Mouse (Mus musculus): ENCODE data around the gene Rer1. TPM values are rescaled to one million over a fixed set of nuclear protein-coding genes. Genes with fewer than 3 reads are reported as not detected.

The Rer1 gene
- polyA plus RNA-seq, 1 experiment from 2014 or later = 136 TPM

Other genes starting within 250 kb of the Rer1 start
- 0.11 and 0.62 TPM in 2 replicates for gene Ttc34, start 248.9 kb downstream of the Rer1 start, polyA plus RNA-seq (2016; fragmentation: Nextera tagmentation; extraction: Ambion mirVana)
- gene Mmel1, start 216.8 kb downstream of the Rer1 start, polyA plus RNA-seq (2016; fragmentation: Nextera tagmentation; extraction: Ambion mirVana) = 0.20 and 0.44 TPM in 2 replicates
- gene Fam213b, start 187.2 kb downstream of the Rer1 start, polyA plus RNA-seq (2016; fragmentation: Nextera tagmentation; extraction: Ambion mirVana) = 35.8 and 38.5 TPM in 2 replicates
- 1.8 and 2.9 TPM in 2 replicates for gene Tnfrsf14, start 157.8 kb downstream of the Rer1 start, polyA plus RNA-seq (2016; fragmentation: Nextera tagmentation; extraction: Ambion mirVana)
- 0.70 TPM in 1 of 2 replicates, not detected in the other for gene Hes5, start 125.5 kb downstream of the Rer1 start, polyA plus RNA-seq (2016; fragmentation: Nextera tagmentation; extraction: Ambion mirVana)
- 45.7 and 46.2 TPM in 2 replicates for gene Pank4, start 122.3 kb downstream of the Rer1 start, polyA plus RNA-seq (2016; fragmentation: Nextera tagmentation; extraction: Ambion mirVana)
- 0.09 and 0.38 TPM in 2 replicates for gene Plch2, start 29.6 kb downstream of the Rer1 start, polyA plus RNA-seq (2016; fragmentation: Nextera tagmentation; extraction: Ambion mirVana)
- 15.3 and 15.9 TPM in 2 replicates for gene Pex10, start 19.4 kb downstream of the Rer1 start, polyA plus RNA-seq (2016; fragmentation: Nextera tagmentation; extraction: Ambion mirVana)
- 3.1 and 3.9 TPM in 2 replicates for gene Morn1, start 195 bp upstream of the Rer1 start, polyA plus RNA-seq (2016; fragmentation: Nextera tagmentation; extraction: Ambion mirVana)
- 11.9 and 14.0 TPM in 2 replicates for gene Ski, start 136.2 kb upstream of the Rer1 start, polyA plus RNA-seq (2016; fragmentation: Nextera tagmentation; extraction: Ambion mirVana)
- gene Faap20, start 163.4 kb upstream of the Rer1 start, polyA plus RNA-seq (2016; fragmentation: Nextera tagmentation; extraction: Ambion mirVana) = 61.0 and 65.1 TPM in 2 replicates